Mouse (Mus musculus): ENCODE results near the gene Mgll. TPM values are rescaled to one million over a fixed set of nuclear protein-coding genes. Genes with fewer than 3 reads are reported as not detected.

Gene Mgll
- polyA plus RNA-seq, 1 experiment, result 128 TPM

DNA sequence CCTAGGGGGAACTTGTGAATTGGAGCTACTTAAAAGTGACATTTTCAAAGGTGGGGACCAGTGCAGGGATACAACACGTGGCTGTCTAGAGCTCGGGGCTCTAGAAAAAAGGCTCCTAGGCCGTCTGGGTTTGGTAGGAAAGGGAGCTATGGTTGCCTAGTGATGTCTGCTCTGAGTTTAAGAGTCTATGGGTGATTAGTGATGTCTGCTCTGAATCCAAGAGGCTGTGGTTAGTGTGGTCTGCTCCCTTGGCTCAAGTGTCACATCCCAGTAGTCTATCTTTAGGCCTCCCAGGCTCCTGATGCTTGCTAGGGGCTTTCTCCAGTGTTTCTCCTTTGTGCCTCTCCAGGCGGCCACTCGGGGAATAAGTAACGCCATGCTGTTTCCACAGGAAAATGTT, 29.4 kb downstream of the Mgll start:
- TF ChIP-seq CTCF (IDR thresholded peaks at IDR 0.05; ENCODE audit: insufficient read depth, low read length) (no peak), POLR2A (IDR thresholded peaks at IDR 0.05; ENCODE audit: borderline replicate concordance, extremely low read depth, low read depth, low read length) (no peak)
- no peak overlapping the region for H3K4me3 ChIP-seq (replicated peaks; ENCODE audit: extremely low read depth, low read depth, low read length)
- DNase-seq, result no peak
- H3K4me1 ChIP-seq (ENCODE audit: control insufficient read depth, insufficient read depth, low read length), result peaks cover 11% of the 10 kb centered on the region
- WGBS, result 82% methylated on average over 6 of the region's 6 CpGs

DNA sequence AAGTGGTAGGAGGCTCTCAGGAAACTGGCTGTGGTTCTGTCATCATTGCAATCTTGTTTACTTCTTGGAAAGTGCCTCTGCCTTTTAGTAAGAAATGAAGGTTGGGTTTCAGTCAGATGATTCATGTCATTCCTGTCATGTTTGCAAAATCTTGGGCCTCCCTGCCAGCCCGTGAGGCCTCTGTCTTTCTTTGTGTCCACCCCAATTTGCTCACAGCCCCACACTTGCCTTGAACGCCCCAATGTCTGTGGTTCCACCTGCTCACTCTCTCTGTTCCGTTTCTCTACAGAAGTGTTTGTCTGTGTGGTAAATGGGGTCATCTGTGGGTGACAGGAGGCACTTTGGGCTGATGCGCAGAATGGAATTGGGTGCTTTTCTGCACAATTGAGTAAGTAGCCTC, 32.8 kb downstream of the Mgll start:
- WGBS, result 50% methylated on average over 4 of the region's 4 CpGs
- no peak for DNase-seq
- TF ChIP-seq POLR2A (IDR thresholded peaks at IDR 0.05; ENCODE audit: borderline replicate concordance, extremely low read depth, low read depth, low read length), result no peak
- TF ChIP-seq CTCF (IDR thresholded peaks at IDR 0.05; ENCODE audit: insufficient read depth, low read length), result no peak

DNA sequence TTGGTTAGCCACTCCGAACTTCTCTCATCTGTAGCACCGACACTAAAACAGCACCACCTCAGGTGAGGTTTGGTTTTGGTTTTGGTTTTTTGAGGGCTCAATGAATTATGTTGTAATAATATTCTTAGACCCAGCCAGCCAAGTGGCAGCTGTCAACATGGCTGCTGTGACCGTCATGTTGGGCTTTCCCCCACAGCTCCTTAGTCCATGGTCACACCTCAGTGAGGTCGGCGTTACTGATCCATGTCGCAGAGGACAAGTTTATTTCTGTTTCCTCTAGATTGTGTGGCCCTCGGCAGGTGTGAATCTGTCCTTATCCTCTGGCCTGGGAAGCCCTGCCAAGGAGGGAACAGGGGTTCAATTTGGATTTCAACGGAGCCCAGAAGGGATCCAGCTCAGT, 33.9 kb downstream of the Mgll start:
- no peak for TF ChIP-seq POLR2A (IDR thresholded peaks at IDR 0.05; ENCODE audit: borderline replicate concordance, extremely low read depth, low read depth, low read length)
- TF ChIP-seq CTCF (IDR thresholded peaks at IDR 0.05; ENCODE audit: insufficient read depth, low read length), result no peak
- WGBS, result 56% methylated on average over 8 of the region's 8 CpGs
- DNase-seq, result no peak
- Histone ChIP-seq H3K4me3 (replicated peaks; ENCODE audit: extremely low read depth, low read depth, low read length) (no peak overlapping the region), H3K4me1 (ENCODE audit: control insufficient read depth, insufficient read depth, low read length) (peaks cover 23% of the 10 kb centered on the region)

More for the DNA sequence above, 32.8 kb downstream of the Mgll start:
- Histone ChIP-seq H3K4me3 (replicated peaks; ENCODE audit: extremely low read depth, low read depth, low read length) (no peak overlapping the region), H3K4me1 (ENCODE audit: control insufficient read depth, insufficient read depth, low read length) (peaks cover 23% of the 10 kb centered on the region)

DNA sequence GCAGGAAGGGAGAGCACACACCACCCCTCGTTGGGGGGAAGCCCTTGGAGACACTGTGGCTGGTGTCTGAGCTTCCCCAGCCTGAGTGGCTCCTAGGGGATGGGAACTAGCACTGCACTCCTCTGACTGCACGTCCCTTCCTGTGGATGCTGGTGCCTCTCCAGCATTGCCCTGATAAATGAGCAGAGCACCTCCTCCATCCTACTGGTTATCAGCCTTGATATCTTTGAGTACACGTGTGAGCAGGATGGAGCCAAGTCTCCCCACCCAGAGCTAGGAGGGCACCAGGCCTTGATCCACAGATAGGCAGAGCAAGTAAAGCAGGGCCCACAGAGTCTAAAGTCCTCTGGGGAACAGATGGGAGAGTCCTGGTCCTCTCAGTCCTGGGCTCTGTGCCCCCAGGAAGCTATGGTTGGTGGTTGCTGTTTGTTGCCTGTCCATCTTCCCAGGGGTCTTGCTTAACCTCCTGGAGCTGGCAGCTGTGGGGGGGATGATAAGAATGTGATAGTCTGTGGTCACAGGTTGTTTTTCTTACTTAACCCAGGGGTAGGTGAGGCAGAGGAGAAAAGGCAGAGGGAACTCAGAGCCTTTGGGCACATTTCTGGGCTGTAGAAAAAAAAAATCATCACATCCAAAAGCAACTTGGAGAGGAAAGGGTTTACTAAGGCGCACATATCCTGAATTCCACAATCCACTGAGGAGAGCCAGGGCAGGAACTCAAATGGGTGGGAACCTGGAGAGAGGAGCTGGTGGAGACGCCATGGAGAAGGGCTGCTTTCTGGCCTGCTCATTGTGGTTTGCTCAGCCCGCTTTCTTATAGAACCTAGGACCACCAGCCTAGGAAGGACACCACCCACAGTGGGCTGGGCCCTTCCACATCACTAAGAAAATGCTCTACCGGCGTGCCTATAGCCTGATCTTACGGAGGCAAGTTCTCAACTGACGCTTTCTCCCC, 34.6 kb downstream of the Mgll start:
- peaks cover 23% of the 10 kb centered on the region for H3K4me1 ChIP-seq (ENCODE audit: control insufficient read depth, insufficient read depth, low read length)
- 0 out of 2 replicates have a peak, but pooled peaks have one; percentile 17 for TF ChIP-seq CTCF (IDR thresholded peaks at IDR 0.05; ENCODE audit: insufficient read depth, low read length)
- TF ChIP-seq POLR2A (IDR thresholded peaks at IDR 0.05; ENCODE audit: borderline replicate concordance, extremely low read depth, low read depth, low read length), result 0 out of 2 replicates have a peak, but pooled peaks have one; percentile 5
- no peak overlapping the region for H3K4me3 ChIP-seq (replicated peaks; ENCODE audit: extremely low read depth, low read depth, low read length)
- WGBS, result 53% methylated on average over 10 of the region's 10 CpGs
- no peak for DNase-seq

DNA sequence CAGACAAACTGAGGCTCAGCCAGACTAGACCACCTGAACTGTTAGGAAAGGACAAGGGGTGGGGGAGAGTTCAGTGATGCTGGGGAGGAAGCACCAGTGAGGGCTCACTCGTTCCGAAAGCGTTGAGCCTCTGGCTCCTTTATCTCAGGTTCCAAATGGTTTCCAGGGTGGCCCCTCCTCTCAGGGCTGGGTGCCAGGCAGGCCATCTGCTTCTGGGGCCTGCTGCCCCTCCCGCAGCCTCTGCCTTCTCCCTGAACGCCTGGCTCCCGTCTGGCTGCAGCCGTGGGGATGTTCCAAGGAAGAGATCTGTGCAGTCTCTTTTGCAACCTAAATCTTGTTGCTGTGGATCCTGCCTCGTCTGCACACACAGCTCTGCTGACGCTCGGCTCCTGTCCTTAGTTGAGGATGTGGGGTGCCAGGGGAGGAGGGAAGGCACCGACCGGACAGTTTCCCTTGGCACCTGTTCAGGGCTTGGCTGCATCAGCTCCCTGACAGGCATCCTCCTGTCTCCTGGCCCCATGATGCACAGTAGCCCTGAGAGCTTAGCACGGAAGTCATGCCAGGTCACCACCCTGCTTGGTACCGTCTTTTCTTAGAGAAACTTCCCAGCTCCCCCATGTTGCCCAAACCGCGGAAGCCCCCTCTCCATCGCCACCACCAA, 35.7 kb downstream of the Mgll start:
- WGBS, result 37% methylated on average over 17 of the region's 17 CpGs
- TF ChIP-seq CTCF (IDR thresholded peaks at IDR 0.05; ENCODE audit: insufficient read depth, low read length) (no peak), POLR2A (IDR thresholded peaks at IDR 0.05; ENCODE audit: borderline replicate concordance, extremely low read depth, low read depth, low read length) (peak; percentile 10; the same call in 1 of the 2 replicates)
- no peak overlapping the region for H3K4me3 ChIP-seq (replicated peaks; ENCODE audit: extremely low read depth, low read depth, low read length)
- peaks cover 23% of the 10 kb centered on the region for H3K4me1 ChIP-seq (ENCODE audit: control insufficient read depth, insufficient read depth, low read length)
- peak; percentile 48 for DNase-seq

DNA sequence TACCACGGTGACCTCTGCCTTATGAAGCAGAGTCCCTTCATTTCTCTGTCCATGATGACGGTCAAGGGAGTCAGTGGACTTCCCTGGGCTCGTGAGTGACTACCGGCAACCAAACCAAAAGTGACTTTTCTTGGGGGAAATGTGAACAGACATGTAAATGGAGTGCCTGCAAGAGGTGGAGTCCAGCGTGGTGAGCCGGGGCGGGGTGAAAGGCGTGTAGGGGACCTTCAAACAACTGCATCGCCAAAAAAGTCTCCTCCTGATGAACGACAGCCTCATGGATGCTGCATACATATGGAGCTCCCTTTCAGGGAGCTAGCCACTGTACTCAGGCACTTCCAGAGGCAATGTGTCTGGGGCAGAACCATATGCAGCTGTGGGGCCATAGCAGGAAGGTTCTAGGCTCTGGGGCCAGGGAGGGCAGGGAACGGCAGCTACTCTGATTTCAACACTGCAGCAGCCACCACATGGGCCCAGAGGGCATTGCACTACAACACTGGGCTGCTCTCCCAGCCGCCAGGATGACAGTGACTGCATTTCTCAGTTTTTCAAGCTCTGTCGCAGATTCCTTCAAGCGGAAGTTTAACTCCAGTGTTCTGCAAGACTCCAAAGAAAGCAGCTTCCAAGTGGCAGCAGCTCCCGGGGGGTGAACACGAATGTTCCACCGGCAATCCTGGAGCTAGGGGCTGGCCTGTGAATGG, 36.9 kb downstream of the Mgll start:
- 80% methylated on average over 17 of the region's 17 CpGs for WGBS

DNA sequence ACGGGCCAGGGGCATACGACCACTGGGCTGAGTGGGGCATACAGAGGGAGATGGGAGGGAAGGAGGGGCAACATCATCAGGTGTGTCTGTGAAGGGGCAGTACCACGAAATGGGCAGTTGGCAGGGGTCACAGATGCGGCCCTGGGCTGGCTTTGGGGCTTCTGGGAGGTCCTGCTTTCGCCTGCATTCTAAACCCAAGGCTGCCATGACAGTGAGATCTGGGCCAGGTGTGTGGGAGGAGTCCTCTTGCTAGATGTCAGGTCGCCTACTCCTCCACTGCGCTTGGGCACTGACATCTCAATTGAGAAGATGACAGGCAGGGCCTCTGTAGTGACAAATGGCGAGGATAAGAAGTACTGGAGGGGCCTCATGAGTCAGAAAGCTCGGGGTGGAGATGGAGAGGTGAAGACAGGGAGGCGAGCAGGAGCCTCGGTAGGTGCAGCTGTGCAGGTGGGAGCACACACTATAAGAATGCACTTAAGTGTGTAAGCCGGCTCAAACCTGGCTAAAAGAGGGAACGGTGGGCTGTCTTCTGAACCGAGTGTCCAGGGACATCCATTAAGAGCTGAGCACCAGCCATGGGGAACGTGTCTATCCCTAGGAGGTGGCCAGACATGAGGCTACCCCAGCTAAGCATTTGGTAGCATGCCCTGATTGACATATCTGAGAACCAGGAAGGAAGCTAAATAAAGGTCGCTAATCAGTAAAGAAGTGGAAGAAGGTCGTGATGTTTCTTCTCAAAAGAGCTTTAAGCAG, 37.6 kb downstream of the Mgll start:
- DNase-seq, result no peak
- H3K4me1 ChIP-seq (ENCODE audit: control insufficient read depth, insufficient read depth, low read length), result peaks cover 19% of the 10 kb centered on the region
- 72% methylated on average over 17 of the region's 17 CpGs for WGBS

More for the DNA sequence above, 36.9 kb downstream of the Mgll start:
- no peak for TF ChIP-seq POLR2A (IDR thresholded peaks at IDR 0.05; ENCODE audit: borderline replicate concordance, extremely low read depth, low read depth, low read length)
- no peak for TF ChIP-seq CTCF (IDR thresholded peaks at IDR 0.05; ENCODE audit: insufficient read depth, low read length)
- H3K4me3 ChIP-seq (replicated peaks; ENCODE audit: extremely low read depth, low read depth, low read length), result no peak overlapping the region
- DNase-seq, result no peak
- peaks cover 23% of the 10 kb centered on the region for H3K4me1 ChIP-seq (ENCODE audit: control insufficient read depth, insufficient read depth, low read length)

DNA sequence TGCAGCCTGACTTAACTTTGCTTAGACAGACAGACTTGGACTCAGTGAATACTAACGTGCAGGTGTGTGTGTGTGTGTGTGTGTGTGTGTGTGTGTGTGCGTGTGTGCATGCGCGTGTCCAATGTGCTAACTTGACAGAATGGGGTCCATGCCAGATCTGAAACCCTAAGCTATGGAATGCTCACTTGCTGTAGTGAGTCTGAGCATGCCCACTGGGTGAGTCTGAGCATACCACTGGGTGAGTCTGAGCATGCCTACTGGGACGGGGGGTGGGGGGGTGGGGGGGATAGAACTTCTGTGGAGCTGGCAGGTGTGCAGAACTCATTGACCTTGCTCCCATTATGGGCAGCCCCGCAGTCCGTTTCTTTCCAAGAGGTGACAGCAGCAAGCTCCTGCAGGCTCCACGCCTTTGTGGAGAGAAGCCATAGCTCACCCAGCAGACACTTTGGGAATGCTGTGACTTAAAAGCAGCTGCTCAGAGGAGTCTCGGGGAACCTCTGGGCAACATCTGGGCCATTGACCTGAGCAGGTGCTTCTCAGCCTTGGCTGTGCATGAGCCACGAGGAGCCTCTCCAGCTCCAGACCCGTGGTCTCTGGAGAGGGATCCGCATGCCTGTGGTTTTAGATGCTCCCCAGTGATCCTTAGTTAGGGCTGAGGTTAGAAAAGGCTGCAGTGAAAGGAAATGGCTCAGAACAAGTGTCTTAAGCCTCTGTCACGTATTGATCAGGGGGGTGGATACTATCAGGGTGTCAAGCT, 38.4 kb downstream of the Mgll start:
- Histone ChIP-seq H3K4me1 (ENCODE audit: control insufficient read depth, insufficient read depth, low read length) (peaks cover 15% of the 10 kb centered on the region), H3K4me3 (replicated peaks; ENCODE audit: extremely low read depth, low read depth, low read length) (no peak overlapping the region)
- TF ChIP-seq POLR2A (IDR thresholded peaks at IDR 0.05; ENCODE audit: borderline replicate concordance, extremely low read depth, low read depth, low read length), result no peak
- DNase-seq, result no peak
- WGBS, result 73% methylated on average over 13 of the region's 13 CpGs

More for the DNA sequence above, 37.6 kb downstream of the Mgll start:
- TF ChIP-seq CTCF (IDR thresholded peaks at IDR 0.05; ENCODE audit: insufficient read depth, low read length) (no peak), POLR2A (IDR thresholded peaks at IDR 0.05; ENCODE audit: borderline replicate concordance, extremely low read depth, low read depth, low read length) (no peak)
- H3K4me3 ChIP-seq (replicated peaks; ENCODE audit: extremely low read depth, low read depth, low read length), result no peak overlapping the region

Measured in lung, adult 2 months (tissue).